Mouse (Mus musculus) monocyte, adult 2 months (primary cell): Measurements from ENCODE around the gene Tmem102.

Source experiments
- DNase-seq, 2 experiments: peaks; one replicate each; pipeline ENCODE4 v3.0.0; 2022; ENCODE audit warnings: low spot score in 2 of 2, low read depth in 1 of 2

The Tmem102 gene

DNA sequence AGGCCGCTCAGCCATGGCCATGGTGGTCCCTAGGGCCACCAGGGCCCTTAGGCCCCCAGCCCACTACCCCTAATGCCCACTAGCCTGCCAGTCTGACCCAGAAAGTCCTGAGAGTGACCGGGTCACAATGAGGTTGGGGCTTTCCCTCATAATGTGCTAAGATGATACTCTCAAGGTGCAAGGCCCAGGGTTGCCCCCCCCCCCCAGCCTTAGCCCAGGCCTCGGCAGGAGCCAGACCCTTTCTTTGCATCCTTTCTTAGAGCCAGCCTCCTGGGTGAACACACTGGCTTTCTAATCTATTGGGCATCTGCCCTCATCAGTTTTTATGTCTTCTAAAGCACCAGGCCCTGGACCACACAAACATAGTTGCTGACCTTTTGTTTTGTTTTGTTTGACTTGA lies 16.7 kb upstream of the Tmem102 start, which contains the start of gene Spem1:
TSS of gene Spem1 (minus strand) at position 101 of the 400 bp plus-strand sequence.
- no peak for DNase-seq

DNA sequence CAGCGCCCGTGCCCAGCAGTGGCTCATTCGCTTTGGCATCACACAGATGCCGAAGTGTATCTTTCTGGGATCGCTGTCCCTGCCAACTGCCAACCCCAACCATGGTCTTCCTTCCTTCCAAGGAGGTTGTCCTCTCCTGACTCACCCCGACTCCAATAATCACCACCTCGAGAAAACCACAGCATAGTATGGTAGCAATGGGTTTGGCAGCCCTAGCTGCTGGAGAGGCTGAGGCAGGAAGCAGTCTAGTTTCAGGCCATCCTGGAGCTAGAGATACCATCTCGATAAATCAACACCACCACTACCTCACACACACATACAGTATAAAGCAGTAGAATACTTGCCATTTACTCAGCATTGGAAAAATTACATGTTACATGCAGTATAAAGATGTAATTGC lies 13.4 kb upstream of the Tmem102 start:
- no peak for DNase-seq

DNA sequence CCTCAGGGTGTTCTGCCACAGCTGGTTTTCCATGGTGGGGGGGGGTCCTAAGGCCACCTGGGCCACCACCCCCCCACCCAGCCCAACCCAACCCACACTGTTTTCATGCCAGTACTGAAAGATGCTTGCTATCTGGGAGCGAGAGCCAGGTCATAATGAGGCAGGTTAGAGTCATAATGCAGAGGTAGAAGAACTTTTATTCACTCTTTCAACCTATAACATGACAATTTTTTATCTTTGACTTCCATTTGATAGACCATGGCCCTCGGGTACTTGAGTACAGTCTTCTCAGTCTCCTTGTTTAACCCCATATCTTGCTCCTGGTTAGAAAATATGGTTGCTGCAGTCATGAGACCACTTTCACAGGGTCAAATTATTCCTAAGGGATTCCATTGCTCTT lies 12.9 kb upstream of the Tmem102 start, which contains the start of gene Spem2:
TSS of gene Spem2 (minus strand) at position 101 of the 400 bp plus-strand sequence.
- DNase-seq = no peak

DNA sequence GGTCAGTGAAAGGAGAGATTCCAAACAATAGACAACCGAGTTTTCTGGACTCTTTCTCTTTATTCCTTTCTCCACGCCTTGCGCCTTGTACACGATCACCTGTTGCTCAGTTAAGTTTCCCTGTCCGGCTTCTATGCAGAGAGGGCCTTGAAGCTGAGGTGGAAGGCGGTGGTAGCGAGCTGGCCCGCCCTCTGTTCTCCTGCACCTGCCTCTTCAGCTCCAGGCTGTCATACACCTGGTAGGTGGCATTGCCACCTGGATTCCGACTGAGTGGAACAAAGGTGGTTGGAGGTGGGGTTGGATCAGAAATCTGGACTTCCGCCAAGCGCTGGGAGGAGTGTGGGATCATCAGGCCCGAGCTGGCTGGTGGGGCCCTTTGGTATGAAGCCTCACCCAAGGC lies 11.1 kb upstream of the Tmem102 start:
- DNase-seq = no peak

DNA sequence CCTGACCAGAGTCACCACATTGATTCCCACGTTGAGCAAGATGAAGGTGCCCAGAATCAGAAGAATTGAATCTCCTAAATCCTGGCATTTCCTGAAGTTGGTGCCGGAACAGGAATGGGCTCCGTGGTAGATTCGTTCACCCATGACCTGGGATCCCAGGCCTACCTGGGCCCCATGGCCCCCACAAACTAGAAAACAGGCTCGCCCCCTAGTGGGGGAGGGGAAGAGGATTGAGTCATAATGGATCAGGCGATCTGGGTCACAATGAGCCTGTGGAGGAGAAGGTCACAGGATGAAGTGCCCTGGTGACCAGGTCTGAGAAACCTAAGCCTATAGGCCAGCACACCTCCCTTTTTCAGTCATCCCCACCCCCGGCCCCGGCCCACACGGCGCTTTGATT lies 9.7 kb upstream of the Tmem102 start, which contains the start of gene Gm39566:
TSS of gene Gm39566 (minus strand) at position 144 of the 400 bp plus-strand sequence.
- no peak for DNase-seq

DNA sequence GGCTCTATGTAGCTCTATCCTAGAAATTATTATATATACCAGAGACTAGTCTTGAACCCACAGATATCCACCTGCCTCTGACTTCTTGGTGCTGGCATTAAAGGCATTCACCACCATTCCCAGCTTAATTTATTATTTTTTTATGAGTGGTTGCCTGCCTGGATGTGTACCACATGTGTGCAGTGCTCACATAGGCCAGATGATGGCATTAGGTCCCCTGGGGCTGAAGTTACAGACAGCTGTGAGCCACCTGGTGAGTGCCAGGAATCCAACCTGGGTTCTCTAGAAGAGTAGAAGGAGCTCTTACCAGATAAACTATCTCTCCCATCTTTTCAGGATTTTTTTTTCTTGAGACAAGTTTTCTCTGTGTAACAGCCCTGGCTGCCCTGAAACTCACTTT lies 4.9 kb upstream of the Tmem102 start:
- DNase-seq = no peak

DNA sequence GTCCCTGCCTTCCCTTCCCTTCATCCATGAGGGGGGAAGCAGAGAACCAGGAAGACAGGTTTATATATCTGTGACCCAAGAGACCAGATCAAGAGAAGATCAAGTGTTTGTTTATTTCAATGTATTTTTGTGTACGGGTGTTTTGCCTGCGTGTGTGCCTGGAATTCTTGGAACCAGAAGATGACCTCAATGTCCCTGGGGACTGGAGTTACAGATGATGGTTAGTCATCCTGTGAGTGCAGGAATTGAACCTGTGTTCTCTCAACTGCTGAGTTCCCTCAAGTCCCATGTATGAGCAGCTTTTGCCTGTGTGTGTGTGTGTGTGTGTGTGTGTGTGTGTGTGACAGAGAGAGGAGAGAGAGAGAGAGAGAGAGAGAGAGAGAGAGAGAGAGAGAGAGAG lies 2.2 kb upstream of the Tmem102 start:
- no peak for DNase-seq

DNA sequence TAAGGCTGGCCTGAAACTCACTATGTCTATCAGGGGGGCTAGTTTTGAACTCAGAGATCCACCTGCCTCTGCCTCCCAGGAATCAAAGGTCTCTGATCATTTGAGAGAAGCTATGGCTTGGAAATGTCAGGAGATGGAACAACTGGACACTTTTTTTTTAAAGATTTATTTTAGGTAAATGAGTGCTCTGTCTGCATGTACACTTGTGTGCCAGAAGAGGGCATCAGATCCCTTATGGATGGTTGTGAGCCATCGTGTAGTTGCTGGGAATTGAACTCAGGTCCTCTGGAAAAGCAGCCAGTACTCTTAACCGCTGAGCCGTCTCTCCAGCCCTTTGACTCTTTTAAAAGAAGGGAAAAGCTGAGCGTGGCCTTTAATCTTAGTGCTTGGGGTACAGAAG lies 954 bp upstream of the Tmem102 start:
- DNase-seq = no peak

DNA sequence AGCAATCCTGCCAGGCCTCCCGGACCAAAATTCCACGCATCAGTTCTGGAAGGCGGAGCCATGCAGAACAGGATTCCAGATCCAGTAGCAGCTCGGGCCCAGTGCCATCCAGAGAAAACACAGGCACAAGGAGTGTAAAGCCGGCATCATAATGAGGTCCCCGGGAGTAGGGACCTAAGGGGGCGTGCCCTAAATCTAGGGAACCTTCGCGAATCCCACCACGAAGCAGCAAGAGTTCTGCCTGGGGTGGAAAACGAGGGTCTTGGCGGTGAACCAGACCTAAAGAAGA lies 828 bp downstream of the Tmem102 start:
- DNase-seq = no peak

DNA sequence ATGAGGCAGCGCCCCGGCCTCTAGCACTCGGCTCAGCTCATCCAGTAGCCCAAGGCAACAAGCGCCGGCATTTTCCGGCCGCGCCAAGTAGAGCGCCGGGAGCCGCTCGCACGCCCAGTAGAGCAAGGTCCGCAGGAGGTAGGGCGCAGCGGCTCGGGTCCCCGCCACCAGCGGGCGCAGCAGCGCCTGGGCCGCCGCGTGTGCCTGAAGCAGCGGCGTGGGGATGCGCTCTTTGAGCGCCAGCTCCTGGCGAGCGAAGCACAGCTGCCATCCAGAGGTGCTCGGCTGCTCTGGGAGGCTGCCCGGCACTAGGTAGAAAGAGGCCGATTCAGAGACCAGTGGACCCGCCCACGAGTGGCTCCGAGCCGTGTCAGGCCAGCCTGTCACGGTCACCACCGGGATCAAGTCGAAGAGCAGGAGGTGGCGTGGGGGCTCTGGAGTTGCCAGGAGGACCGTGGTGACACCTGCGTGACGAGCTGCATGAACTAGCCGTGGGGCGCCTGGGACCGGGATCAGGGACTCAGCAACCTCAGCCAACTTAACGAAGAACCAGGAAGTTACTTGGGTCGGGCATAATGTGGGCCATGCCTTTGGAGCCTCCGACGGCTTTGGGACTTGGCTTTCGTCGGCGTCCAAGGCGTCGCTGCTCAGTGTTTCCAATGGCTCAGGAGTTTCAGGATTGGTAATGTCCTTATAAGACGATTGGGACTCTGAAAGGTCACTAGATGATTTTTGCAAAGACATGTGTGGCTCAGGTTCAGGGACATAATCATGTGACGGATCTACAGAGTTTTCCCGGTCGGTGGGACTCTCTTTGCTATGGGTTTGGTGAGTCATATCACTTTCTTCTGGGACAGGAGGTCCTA lies 1.4 kb downstream of the Tmem102 start:
- peak in 1 of 2 experiments; percentile 55 for DNase-seq

DNA sequence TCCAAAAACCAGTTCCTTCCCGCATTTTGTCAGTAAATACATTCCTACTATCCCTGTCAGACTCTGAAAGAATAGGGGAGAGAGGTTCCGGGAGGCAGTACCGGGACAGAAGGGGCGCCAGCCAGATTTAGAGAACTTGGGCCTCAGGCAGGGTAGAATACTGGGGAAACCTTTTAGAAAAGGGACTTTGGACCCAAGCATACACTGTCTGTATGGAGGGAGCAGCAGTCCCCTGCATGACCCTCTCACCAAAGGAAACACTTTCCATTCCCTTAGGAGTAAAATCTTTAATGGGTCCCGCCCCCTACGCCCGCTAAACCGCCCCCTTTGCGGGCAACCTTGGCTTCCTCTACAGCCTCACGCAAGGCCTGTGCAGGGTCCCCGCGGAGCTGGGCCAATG lies 2.1 kb downstream of the Tmem102 start:
- DNase-seq = no peak

DNA sequence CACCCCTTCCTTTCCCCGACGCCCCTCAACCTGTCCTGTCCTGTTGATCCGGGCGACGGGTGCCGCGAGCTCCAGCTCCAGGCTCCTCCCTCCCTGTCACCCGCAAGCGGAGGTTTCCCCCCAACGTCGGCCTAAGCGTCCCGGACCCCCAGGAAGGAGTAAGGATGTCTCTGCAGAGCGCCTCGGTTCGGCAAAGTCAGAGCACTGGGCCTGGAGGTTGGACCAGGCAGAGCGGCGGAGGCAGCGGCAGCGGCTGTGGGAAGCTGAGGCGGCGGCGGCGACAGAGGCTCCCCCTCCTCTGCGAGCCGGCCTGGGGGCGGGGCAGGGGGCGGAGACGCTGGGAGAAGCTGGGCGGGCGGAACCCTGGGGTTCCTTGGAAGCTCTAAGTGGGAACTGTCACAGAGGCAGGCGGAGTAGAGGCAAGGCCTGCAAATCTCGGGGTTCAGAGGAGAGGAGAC lies 2.7 kb downstream of the Tmem102 start:
- DNase-seq = no peak

DNA sequence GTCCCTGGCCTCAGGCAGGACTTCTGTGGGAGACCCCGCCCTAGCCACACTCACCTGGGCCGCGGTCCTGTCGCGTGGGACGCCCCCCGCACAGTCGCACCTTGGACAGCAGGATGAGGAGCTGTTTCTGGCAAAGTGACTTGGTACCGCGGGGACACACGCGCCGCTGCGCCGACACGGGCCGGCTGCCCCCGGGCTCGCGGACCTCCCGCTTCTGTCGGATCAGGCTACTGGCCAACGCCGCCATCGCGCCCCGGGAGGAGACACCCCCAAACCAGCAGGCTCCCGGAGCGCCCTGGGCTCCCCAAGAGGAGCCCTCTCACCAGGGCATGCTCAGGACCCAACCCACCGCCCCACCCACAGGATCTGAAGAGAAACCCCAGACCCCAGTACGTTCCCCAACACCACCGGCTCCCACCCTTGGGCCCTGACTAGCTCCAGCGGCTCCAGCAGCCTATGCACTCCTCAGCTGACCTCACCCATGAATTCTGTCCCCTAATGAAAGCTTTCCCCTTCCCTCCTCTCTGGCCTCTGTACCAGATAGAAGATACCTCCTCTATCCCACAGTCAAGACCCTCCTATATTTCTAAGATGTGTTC lies 3.9 kb downstream of the Tmem102 start, which contains the start of gene Fgf11:
TSS of gene Fgf11 (minus strand) at position 479 of the 599 bp plus-strand sequence.
- DNase-seq = no peak

DNA sequence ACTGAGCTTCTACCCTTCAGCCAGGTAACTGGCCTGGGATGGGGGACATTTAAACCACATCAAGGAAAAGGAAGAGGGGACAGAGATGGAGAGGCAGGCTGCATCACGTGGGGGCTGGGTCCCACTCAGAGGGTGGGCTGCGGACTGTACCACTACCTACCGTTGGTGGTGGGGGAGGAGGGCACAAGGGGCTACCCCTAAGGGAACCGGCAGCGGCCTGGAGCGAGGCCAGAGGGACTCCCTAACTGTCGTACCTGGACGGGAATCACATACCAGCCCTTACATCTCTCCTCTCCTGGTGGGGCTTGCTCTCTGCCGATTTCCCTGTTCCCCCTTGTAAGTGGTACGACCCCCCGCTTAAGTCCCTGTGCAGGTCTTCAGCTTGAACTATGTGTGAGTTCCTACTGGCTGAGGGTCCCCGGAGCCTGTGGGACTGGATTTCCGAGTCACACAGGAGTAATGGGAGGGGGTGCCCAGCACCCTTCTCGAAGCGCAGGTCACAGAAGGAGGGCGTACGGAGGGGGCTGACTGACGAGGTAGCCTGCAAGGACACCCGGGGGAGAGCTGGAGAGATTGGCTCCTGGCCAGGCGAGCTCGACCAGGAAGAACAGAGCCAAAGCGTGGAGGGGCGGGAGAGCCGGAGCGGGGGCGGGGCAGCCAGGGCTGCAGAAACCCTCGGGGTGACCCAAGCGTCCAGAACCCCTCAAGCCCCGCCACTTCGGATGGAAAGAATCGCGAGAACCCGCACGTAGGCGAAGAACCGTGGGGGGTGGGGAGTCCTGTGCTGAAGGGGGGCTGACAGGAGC lies 4.8 kb downstream of the Tmem102 start:
- no peak for DNase-seq

DNA sequence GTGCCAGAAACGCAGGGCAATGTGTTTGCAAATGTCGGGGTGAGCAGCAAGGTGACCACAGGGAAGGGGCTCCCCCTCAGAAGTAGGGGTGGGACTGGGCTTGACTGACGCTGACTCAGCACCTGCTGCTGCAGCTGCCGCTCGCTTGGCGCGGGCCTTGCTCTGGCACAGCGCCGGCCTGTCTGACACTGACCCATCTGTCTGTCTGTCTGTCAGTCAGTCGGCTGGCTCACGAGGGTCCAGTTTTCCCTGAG lies 5.4 kb downstream of the Tmem102 start:
- DNase-seq = no peak

DNA sequence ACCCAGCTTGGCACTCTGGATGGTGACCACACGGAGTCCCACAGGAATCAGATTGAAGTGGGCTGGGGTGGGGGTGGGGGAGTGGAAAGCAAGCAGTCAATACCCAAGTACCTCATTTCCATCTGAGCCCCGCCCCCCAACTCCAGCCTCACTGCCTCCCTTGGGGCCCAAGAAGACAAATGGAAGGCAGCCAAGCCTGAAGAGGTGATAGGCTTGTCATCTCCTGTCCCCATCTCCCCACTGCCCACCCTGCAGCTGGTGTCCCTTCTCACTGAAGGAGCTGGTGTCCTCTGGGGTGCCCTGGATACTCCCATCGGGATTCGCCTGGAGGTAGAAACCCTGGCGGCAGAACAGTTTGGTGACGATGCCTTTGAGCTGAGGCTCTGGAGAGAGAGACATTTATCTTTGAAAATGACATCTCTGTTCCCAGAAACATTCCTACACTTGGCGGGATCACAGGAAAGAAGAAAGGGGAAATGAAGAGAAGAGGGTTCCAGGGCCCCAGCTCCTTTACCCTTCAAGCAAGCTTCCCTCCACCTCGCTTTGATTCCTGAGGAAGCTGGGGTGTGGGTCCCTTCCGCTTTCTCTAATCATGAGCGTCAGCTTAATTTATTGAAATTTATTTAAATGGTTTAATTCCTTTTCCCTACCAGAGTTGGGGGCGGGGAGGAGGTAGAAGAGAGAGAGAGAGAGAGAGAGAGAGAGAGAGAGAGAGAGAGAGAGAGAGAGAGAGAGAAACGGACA lies 5.9 kb downstream of the Tmem102 start:
- DNase-seq = no peak

DNA sequence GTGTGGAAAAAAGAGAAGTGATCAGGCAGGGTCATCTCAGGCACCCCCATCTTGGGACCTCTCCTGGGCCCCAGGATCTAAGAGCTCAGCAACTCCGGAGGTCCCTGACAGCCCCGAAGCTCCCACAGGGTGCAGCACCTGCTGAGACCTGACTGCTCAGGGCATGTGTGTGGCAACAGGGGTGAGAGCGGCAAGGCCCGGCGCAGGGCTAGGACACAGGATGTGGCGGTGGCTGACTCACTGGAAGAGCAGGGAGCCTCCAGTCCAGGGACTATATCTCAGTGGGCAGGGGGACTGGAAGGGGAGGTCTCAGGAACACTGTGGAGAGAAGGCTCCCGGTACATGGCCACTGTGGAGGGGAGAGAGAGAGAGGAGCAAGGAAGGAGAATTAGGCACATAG lies 7.5 kb downstream of the Tmem102 start:
- DNase-seq = no peak

DNA sequence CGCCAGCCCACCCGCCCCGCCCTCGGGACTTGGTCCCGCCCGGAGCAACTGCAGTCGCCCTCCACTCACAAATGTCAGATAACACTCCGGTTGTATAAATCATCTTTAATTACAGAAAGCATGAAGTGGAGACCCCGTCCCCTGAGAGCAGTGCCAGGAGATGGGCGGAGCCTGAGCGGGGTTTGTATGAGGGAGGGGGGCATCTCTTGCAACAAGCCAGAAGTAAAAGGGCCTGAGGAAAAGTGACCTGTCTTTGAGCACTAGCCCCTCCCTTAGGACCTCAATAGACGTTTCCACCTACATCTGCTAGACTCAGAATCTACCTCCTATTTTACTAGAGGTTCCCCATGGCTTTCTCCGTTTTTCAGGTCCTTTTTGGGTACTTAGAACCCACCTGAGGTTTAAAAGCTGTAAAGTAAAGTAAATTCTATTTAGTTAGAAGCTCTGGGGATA lies 9.4 kb downstream of the Tmem102 start:
- DNase-seq = no peak

DNA sequence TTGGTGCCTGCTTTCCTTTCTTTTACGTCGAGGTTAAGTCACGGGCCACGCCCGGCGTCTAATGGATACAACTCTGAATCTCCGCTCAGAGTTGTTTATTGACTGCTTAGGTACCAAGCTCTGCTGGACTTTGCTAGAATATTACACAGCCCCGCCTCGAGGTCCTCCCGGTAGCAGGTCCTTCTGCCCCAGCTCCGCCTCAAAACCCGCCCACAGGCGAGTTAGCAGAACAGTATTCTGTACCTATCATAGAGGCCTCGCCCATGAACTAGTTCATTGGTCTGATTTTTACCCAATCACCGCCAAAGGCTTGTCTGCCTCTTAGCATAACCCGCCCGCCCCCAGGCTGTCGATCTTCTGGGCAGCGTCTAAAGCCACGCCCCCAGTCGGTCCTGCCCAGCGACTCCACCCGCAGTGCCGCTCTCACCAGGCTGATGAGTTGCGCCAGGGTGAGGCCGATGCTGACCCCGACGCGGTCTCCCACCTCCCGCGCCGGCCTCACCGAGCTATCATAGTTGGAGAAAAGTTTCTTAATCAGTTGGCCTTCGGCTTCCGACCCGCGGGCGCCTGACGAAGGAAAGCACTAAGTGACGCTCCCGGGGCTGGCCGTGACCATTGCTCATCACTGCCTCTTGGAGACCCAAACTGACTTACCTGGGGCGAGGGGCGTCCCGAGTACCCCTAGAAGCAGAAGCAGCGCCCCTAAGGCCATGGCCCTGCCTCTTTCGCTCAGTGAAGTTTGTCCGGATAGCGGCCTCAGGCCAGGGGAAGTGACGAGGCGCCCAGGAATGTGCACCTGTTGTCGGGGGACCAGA lies 10.0 kb downstream of the Tmem102 start, which contains the start of gene Chrnb1:
TSS of gene Chrnb1 (minus strand) at position 776 of the 815 bp plus-strand sequence.
- DNase-seq = peak; percentile 85 to 87

DNA sequence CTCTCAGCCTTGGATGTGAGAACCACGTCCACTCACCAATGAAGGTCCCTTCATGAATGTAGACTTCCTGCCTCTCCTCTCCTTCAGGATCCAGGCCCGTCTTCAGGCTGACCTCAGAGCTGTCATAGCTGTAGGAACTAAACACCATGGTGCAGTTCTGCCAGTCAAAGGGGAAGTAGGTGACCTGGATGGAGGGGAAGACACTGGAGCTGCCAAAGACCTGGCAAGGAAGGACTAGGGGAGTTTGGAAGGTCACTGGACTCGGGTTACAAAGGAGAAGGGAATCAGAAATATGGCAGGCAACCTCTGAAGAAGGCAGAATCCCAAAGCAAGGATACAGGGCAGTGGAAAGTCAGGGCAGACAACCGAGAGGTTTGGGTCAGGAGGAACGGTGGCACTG lies 12.0 kb downstream of the Tmem102 start:
- DNase-seq = no peak
